Mouse (Mus musculus) intestine, embryonic 14.5 days (tissue): ENCODE data around the gene Gch1. TPM values are rescaled to one million over a fixed set of nuclear protein-coding genes. Genes with fewer than 3 reads are reported as not detected.

ENCODE experiments used
- ATAC-seq: fragments of 200-750 bp; cut with Nextera tagmentation; replicated peaks from 2 replicates; pipeline ENCODE4 v1.8.0; 2017; ENCODE audit warnings: low read depth, moderate number of reproducible peaks, moderate TSS enrichment, moderate library complexity; ENCODE audit not compliant: low FRiP score, low TSS enrichment
- DNase-seq: peaks from one replicate; pipeline ENCODE4 v3.0.0-alpha.2; 2018; ENCODE audit warnings: low spot score
- H3K27ac ChIP-seq: fragments of 300-500 bp; sonication (generic); 2 replicates; pipeline ENCODE4 v1.5.1; 2014; ENCODE audit warnings: low read depth, mild to moderate bottlenecking, control low read depth
- H3K27me3 ChIP-seq: fragments of 300-500 bp; sonication (generic); replicated peaks from 2 replicates; pipeline ENCODE4 v1.6.1; 2014; ENCODE audit warnings: low read length, control low read depth; ENCODE audit not compliant: control insufficient read depth, insufficient read depth
- H3K36me3 ChIP-seq: fragments of 300-500 bp; sonication (generic); 2 replicates; pipeline ENCODE4 v1.6.1; 2014; ENCODE audit warnings: low read length, control low read depth; ENCODE audit not compliant: control insufficient read depth, insufficient read depth
- H3K4me1 ChIP-seq: fragments of 300-500 bp; sonication (generic); replicated peaks from 2 replicates; pipeline ENCODE4 v1.6.1; 2014; ENCODE audit warnings: low read length, control low read depth, mixed read lengths; ENCODE audit not compliant: control insufficient read depth, insufficient read depth
- H3K4me2 ChIP-seq: fragments of 300-500 bp; sonication (generic); 2 replicates; pipeline ENCODE4 v1.6.1; 2014; ENCODE audit warnings: low read length
- H3K4me3 ChIP-seq: fragments of 300-500 bp; sonication (generic); 2 replicates; pipeline ENCODE4 v1.5.1; 2014; ENCODE audit warnings: low read depth, low read length, control low read depth, mixed read lengths
- H3K9ac ChIP-seq: fragments of 300-500 bp; sonication (generic); 2 replicates; pipeline ENCODE4 v1.6.1; 2014; ENCODE audit warnings: mild to moderate bottlenecking, low read length
- H3K9me3 ChIP-seq: fragments of 300-500 bp; sonication (generic); 2 replicates; pipeline ENCODE4 v1.6.1; 2016; ENCODE audit warnings: low read length, control low read depth; ENCODE audit not compliant: control insufficient read depth
- WGBS: fragments of 180-500 bp; shearing (Covaris S2); extraction: QIAGEN DNeasy Blood & Tissue Kit; methylation state at CpG from one replicate; pipeline ENCODE4 v1.1.7; 2014; 5-methylcytosine and 5-hydroxymethylcytosine counted together
- polyA plus RNA-seq: library from polyadenylated mRNA; unstranded; fragments of >200 nt; fragmentation: Nextera tagmentation; extraction: Ambion mirVana; gene quantifications from 2 replicates; pipeline ENCODE4 v1.2.1, GENCODE M21; 2014

Gene Gch1
- 3.0 and 4.4 TPM in 2 replicates for polyA plus RNA-seq

GRCm38 (mm10) chr14:47188848-47189634 lies at the start of gene Gch1:
Gene Gch1 (minus strand): TSS chr14:47189413.
- Histone ChIP-seq H3K4me2 (peak within 1 kb of the TSS; percentile 72), H3K9ac (peak within 1 kb of the TSS; percentile 33), H3K9me3 (no peaks in the 10 kb centered on the region), H3K27me3 (peaks cover 15% of the 10 kb centered on the region), H3K4me3 (peak within 1 kb of the TSS; percentile 70), H3K27ac (no peak within 1 kb of the TSS), H3K4me1 (peaks cover 6% of the 10 kb centered on the region), H3K36me3 (no peaks in the 10 kb centered on the region)
- under 1% methylated on average over 66 of the region's 68 CpGs for WGBS
- DNase-seq (peak; percentile 88), ATAC-seq (peak; percentile 89)

GRCm38 (mm10) chr14:47237286-47237685 lies 48.1 kb upstream of the Gch1 start:
- 86% methylated on average over 4 of the region's 4 CpGs for WGBS
- ATAC-seq (no peak), DNase-seq (no peak)
- H3K4me3 ChIP-seq = no peak overlapping the region
- no peaks in the 10 kb centered on the region for H3K27me3 ChIP-seq
- H3K4me1 ChIP-seq = no peaks in the 10 kb centered on the region
- peaks cover 16% of the 10 kb centered on the region for H3K36me3 ChIP-seq
- H3K4me2 ChIP-seq = no peak overlapping the region
- H3K9me3 ChIP-seq = peaks cover 2% of the 10 kb centered on the region; the same call in 1 of the 2 replicates
- H3K9ac ChIP-seq = no peak overlapping the region
- H3K27ac ChIP-seq = no peak overlapping the region

GRCm38 (mm10) chr14:47236491-47236890 lies 47.3 kb upstream of the Gch1 start:
- WGBS = 91% methylated on average over 7 of the region's 7 CpGs
- H3K4me2 ChIP-seq = no peak overlapping the region
- ATAC-seq (no peak), DNase-seq (no peak)
- H3K27me3 ChIP-seq = no peaks in the 10 kb centered on the region
- peaks cover 14% of the 10 kb centered on the region for H3K36me3 ChIP-seq
- peaks cover 2% of the 10 kb centered on the region; the same call in 1 of the 2 replicates for H3K9me3 ChIP-seq
- H3K4me1 ChIP-seq = no peaks in the 10 kb centered on the region
- H3K9ac ChIP-seq = no peak overlapping the region
- H3K27ac ChIP-seq = no peak overlapping the region
- no peak overlapping the region for H3K4me3 ChIP-seq

GRCm38 (mm10) chr14:47234526-47235250 lies 45.5 kb upstream of the Gch1 start:
- Histone ChIP-seq H3K9ac (no peak overlapping the region), H3K27me3 (no peaks in the 10 kb centered on the region), H3K4me3 (no peak overlapping the region), H3K4me2 (no peak overlapping the region), H3K4me1 (no peaks in the 10 kb centered on the region), H3K27ac (no peak overlapping the region), H3K9me3 (peaks cover 2% of the 10 kb centered on the region; the same call in 1 of the 2 replicates), H3K36me3 (no peaks in the 10 kb centered on the region)
- WGBS = 66% methylated on average over 5 of the region's 5 CpGs
- no peak for ATAC-seq
- peak; percentile 33 for DNase-seq

GRCm38 (mm10) chr14:47234032-47234431 lies 44.8 kb upstream of the Gch1 start:
- H3K27ac ChIP-seq = no peak overlapping the region
- no peaks in the 10 kb centered on the region for H3K27me3 ChIP-seq
- H3K9me3 ChIP-seq = peaks cover 2% of the 10 kb centered on the region; the same call in 1 of the 2 replicates
- no peaks in the 10 kb centered on the region for H3K36me3 ChIP-seq
- ATAC-seq (no peak), DNase-seq (peak; percentile 3)
- no peak overlapping the region for H3K9ac ChIP-seq
- no peak overlapping the region for H3K4me3 ChIP-seq
- WGBS = 88% methylated on average over 3 of the region's 3 CpGs
- H3K4me1 ChIP-seq = no peaks in the 10 kb centered on the region
- no peak overlapping the region for H3K4me2 ChIP-seq

GRCm38 (mm10) chr14:47233602-47234001 lies 44.4 kb upstream of the Gch1 start:
- H3K4me3 ChIP-seq = no peak overlapping the region
- H3K27me3 ChIP-seq = no peaks in the 10 kb centered on the region
- WGBS = 80% methylated on average over 2 of the region's 2 CpGs
- H3K9ac ChIP-seq = no peak overlapping the region
- H3K4me1 ChIP-seq = no peaks in the 10 kb centered on the region
- H3K4me2 ChIP-seq = no peak overlapping the region
- no peak overlapping the region for H3K27ac ChIP-seq
- H3K9me3 ChIP-seq = peaks cover 2% of the 10 kb centered on the region; the same call in 1 of the 2 replicates
- DNase-seq (peak; percentile 21), ATAC-seq (no peak)
- no peaks in the 10 kb centered on the region for H3K36me3 ChIP-seq

GRCm38 (mm10) chr14:47229796-47230376 lies 40.7 kb upstream of the Gch1 start:
- Histone ChIP-seq H3K4me3 (no peak overlapping the region), H3K27ac (no peak overlapping the region), H3K9ac (no peak overlapping the region), H3K4me1 (no peaks in the 10 kb centered on the region), H3K27me3 (no peaks in the 10 kb centered on the region), H3K9me3 (0 out of 2 replicates have a peak, but pooled peaks cover 1% of the 10 kb centered on the region), H3K4me2 (no peak overlapping the region), H3K36me3 (no peaks in the 10 kb centered on the region)
- DNase-seq (no peak), ATAC-seq (no peak)
- 70% methylated on average over 11 of the region's 11 CpGs for WGBS

GRCm38 (mm10) chr14:47225931-47226330 lies 36.7 kb upstream of the Gch1 start:
- H3K36me3 ChIP-seq = no peaks in the 10 kb centered on the region
- H3K9ac ChIP-seq = no peak overlapping the region
- H3K27me3 ChIP-seq = no peaks in the 10 kb centered on the region
- H3K4me2 ChIP-seq = no peak overlapping the region
- H3K27ac ChIP-seq = no peak overlapping the region
- 0 out of 2 replicates have a peak, but pooled peaks cover 4% of the 10 kb centered on the region for H3K9me3 ChIP-seq
- no peak overlapping the region for H3K4me3 ChIP-seq
- no peaks in the 10 kb centered on the region for H3K4me1 ChIP-seq
- ATAC-seq = no peak
- DNase-seq = no peak
- WGBS = 91% methylated on average over 8 of the region's 8 CpGs
